Mouse (Mus musculus) midbrain, embryonic 11.5 days (tissue): ENCODE results near the gene Stard5. TPM values are rescaled to one million over a fixed set of nuclear protein-coding genes. Genes with fewer than 3 reads are reported as not detected.

Source experiments
- ATAC-seq: fragments of 200-750 bp; cut with Nextera tagmentation; 2 replicates; pipeline ENCODE4 v1.8.0; 2017; ENCODE audit warnings: moderate TSS enrichment, moderate library complexity; ENCODE audit not compliant: low FRiP score
- DNase-seq: peaks from one replicate; pipeline ENCODE4 v3.0.0; 2015; ENCODE audit warnings: low spot score; ENCODE audit errors: missing footprints
- H3K27ac ChIP-seq: fragments of 300-500 bp; sonication (generic); 2 replicates; pipeline ENCODE4 v1.5.1; 2014; ENCODE audit warnings: low read depth, low read length
- H3K27me3 ChIP-seq: fragments of 300-500 bp; sonication (generic); 2 replicates; pipeline ENCODE4 v1.6.1; 2014; ENCODE audit warnings: mild to moderate bottlenecking, low read length, moderate library complexity, mixed read lengths; ENCODE audit not compliant: control insufficient read depth, insufficient read depth
- H3K36me3 ChIP-seq: fragments of 300-500 bp; sonication (generic); 2 replicates; pipeline ENCODE4 v1.6.1; 2014; ENCODE audit warnings: mild to moderate bottlenecking, low read length, moderate library complexity, mixed read lengths; ENCODE audit not compliant: control insufficient read depth, insufficient read depth
- H3K4me1 ChIP-seq: fragments of 300-500 bp; sonication (generic); 2 replicates; pipeline ENCODE4 v1.6.1; 2014; ENCODE audit warnings: low read length; ENCODE audit not compliant: control insufficient read depth, insufficient read depth
- H3K4me2 ChIP-seq: fragments of 300-500 bp; sonication (generic); 2 replicates; pipeline ENCODE4 v1.6.1; 2014; ENCODE audit warnings: mild to moderate bottlenecking, moderate library complexity
- H3K4me3 ChIP-seq: fragments of 300-500 bp; sonication (generic); 2 replicates; pipeline ENCODE4 v1.5.1; 2014; ENCODE audit warnings: low read depth, low read length
- H3K9ac ChIP-seq: fragments of 300-500 bp; sonication (generic); 2 replicates; pipeline ENCODE4 v1.6.1; 2014; ENCODE audit warnings: low read length
- H3K9me3 ChIP-seq: fragments of 300-500 bp; sonication (generic); 2 replicates; pipeline ENCODE4 v1.6.1; 2016; ENCODE audit warnings: low read length; ENCODE audit not compliant: control insufficient read depth
- WGBS: fragments of 180-500 bp; shearing (Covaris S2); extraction: QIAGEN DNeasy Blood & Tissue Kit; methylation state at CpG from one replicate; pipeline ENCODE4 v1.1.7; 2014; 5-methylcytosine and 5-hydroxymethylcytosine counted together
- polyA plus RNA-seq: library from polyadenylated mRNA; unstranded; fragments of >200 nt; fragmentation: Nextera tagmentation; extraction: Ambion mirVana; gene quantifications from 2 replicates; pipeline ENCODE4 v1.2.1, GENCODE M21; 2014

Gene Stard5
- polyA plus RNA-seq, 1 experiment from 2014 or later = 13.2 TPM

- no peak overlapping the region for H3K4me3 ChIP-seq
- H3K4me1 ChIP-seq = no peaks in the 10 kb centered on the region
- no peak overlapping the region for H3K27ac ChIP-seq
- H3K36me3 ChIP-seq = no peaks in the 10 kb centered on the region
- no peaks in the 10 kb centered on the region for H3K9me3 ChIP-seq
- H3K9ac ChIP-seq = no peak overlapping the region
- no peaks in the 10 kb centered on the region for H3K27me3 ChIP-seq
- no peak overlapping the region for H3K4me2 ChIP-seq
- ATAC-seq = no peak
- peak; percentile 26 for DNase-seq
- 71% methylated on average over 5 of the region's 5 CpGs for WGBS
Measured at GRCm38 (mm10) chr7:83654938-83655630, 23.3 kb downstream of the Stard5 start.

- DNase-seq (no peak), ATAC-seq (no peak)
- no peaks in the 10 kb centered on the region for H3K9me3 ChIP-seq
- H3K36me3 ChIP-seq = no peaks in the 10 kb centered on the region
- H3K4me3 ChIP-seq = no peak overlapping the region
- H3K27ac ChIP-seq = no peak overlapping the region
- H3K27me3 ChIP-seq = no peaks in the 10 kb centered on the region
- 89% methylated on average over 1 of the region's 1 CpGs for WGBS
- no peaks in the 10 kb centered on the region for H3K4me1 ChIP-seq
- no peak overlapping the region for H3K4me2 ChIP-seq
- no peak overlapping the region for H3K9ac ChIP-seq
Measured at GRCm38 (mm10) chr7:83658716-83659115, 27.0 kb downstream of the Stard5 start.

- peak; percentile 67 for DNase-seq
- H3K27me3 ChIP-seq = no peaks in the 10 kb centered on the region
- ATAC-seq = no peak
- H3K4me2 ChIP-seq = no peak overlapping the region
- H3K27ac ChIP-seq = no peak overlapping the region
- no peaks in the 10 kb centered on the region for H3K4me1 ChIP-seq
- 88% methylated on average over 9 of the region's 9 CpGs for WGBS
- no peaks in the 10 kb centered on the region for H3K9me3 ChIP-seq
- H3K36me3 ChIP-seq = no peaks in the 10 kb centered on the region
- H3K9ac ChIP-seq = no peak overlapping the region
- no peak overlapping the region for H3K4me3 ChIP-seq
Measured at GRCm38 (mm10) chr7:83659159-83660065, 27.7 kb downstream of the Stard5 start.

GRCm38 (mm10) chr7:83660273-83660691 lies 28.5 kb downstream of the Stard5 start:
- no peaks in the 10 kb centered on the region for H3K27me3 ChIP-seq
- WGBS = 95% methylated on average over 11 of the region's 11 CpGs
- H3K4me2 ChIP-seq = no peak overlapping the region
- no peak overlapping the region for H3K4me3 ChIP-seq
- peak; percentile 61 for DNase-seq
- H3K27ac ChIP-seq = no peak overlapping the region
- no peaks in the 10 kb centered on the region for H3K4me1 ChIP-seq
- H3K36me3 ChIP-seq = no peaks in the 10 kb centered on the region
- H3K9me3 ChIP-seq = no peaks in the 10 kb centered on the region
- ATAC-seq = no peak
- H3K9ac ChIP-seq = no peak overlapping the region

- Histone ChIP-seq H3K27ac (no peak overlapping the region), H3K4me1 (no peaks in the 10 kb centered on the region), H3K9ac (no peak overlapping the region), H3K4me3 (no peak overlapping the region), H3K9me3 (no peaks in the 10 kb centered on the region), H3K27me3 (no peaks in the 10 kb centered on the region), H3K36me3 (no peaks in the 10 kb centered on the region), H3K4me2 (no peak overlapping the region)
- WGBS = 90% methylated on average over 10 of the region's 10 CpGs
- DNase-seq (no peak), ATAC-seq (no peak)
Measured at GRCm38 (mm10) chr7:83661031-83661430, 29.3 kb downstream of the Stard5 start.

- H3K4me3 ChIP-seq = no peak overlapping the region
- no peak overlapping the region for H3K4me2 ChIP-seq
- WGBS = 98% methylated on average over 3 of the region's 3 CpGs
- H3K9ac ChIP-seq = no peak overlapping the region
- no peaks in the 10 kb centered on the region for H3K36me3 ChIP-seq
- no peak overlapping the region for H3K27ac ChIP-seq
- H3K27me3 ChIP-seq = no peaks in the 10 kb centered on the region
- H3K4me1 ChIP-seq = no peaks in the 10 kb centered on the region
- ATAC-seq (no peak), DNase-seq (no peak)
- no peaks in the 10 kb centered on the region for H3K9me3 ChIP-seq
Measured at GRCm38 (mm10) chr7:83661763-83662162, 30.0 kb downstream of the Stard5 start.

GRCm38 (mm10) chr7:83662711-83663375 lies 31.1 kb downstream of the Stard5 start:
- Histone ChIP-seq H3K36me3 (no peaks in the 10 kb centered on the region), H3K4me1 (no peaks in the 10 kb centered on the region), H3K27me3 (no peaks in the 10 kb centered on the region), H3K4me2 (no peak overlapping the region), H3K4me3 (no peak overlapping the region), H3K9ac (no peak overlapping the region), H3K27ac (no peak overlapping the region), H3K9me3 (no peaks in the 10 kb centered on the region)
- no peak for DNase-seq
- no peak for ATAC-seq
- 83% methylated on average over 6 of the region's 6 CpGs for WGBS

GRCm38 (mm10) chr7:83666087-83666595 lies 34.4 kb downstream of the Stard5 start:
- Histone ChIP-seq H3K9me3 (no peaks in the 10 kb centered on the region), H3K27ac (no peak overlapping the region), H3K4me2 (no peak overlapping the region), H3K4me3 (no peak overlapping the region), H3K9ac (no peak overlapping the region), H3K27me3 (no peaks in the 10 kb centered on the region), H3K36me3 (no peaks in the 10 kb centered on the region), H3K4me1 (no peaks in the 10 kb centered on the region)
- WGBS = 88% methylated on average over 4 of the region's 4 CpGs
- DNase-seq (peak; percentile 65), ATAC-seq (no peak)
